In the genomic region with DNA sequence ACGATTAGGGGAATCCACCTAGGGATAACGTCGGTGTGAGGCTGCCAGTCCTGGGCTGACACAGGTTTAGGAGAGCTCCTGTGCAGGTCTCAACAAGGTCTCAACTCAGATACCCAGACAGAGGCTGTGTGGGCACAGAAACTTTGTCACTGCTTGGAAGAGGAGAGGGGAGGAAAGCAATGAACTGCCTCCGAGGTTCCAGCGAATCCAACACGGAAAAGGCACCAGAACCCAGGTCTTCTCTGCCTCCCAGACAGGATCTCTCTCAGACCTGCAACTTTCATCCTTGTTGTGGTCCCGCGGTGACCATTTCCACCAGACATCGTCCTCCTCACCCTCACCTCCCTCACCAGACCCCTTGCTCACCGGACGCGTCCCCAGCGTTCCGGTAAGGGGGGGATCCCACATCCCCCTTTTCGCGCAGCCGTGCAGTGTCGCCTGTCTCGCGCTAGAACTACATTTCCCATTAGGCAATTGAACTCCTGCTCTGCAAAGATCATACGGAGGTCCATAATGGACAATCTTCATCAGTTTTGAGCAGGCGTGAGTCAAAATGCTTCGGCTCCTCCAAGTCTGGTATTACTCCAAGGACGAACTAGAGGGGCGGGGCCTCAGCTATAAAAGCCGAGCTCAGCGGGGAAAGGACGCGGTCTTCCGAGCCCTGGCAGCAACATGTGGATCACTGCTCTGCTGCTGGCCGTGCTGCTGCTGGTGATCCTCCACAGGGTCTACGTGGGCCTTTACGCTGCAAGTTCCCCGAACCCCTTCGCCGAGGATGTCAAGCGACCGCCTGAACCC, we compare ENCODE assay signal across 8 mouse cellular contexts. TPM values are rescaled to one million over a fixed set of nuclear protein-coding genes. Genes with fewer than 3 reads are reported as not detected.
A peak's percentile ranks its signal among the peaks of the same experiment; 100 is the strongest.
DNase-seq lines count a peak whose midpoint lies in the region; ATAC-seq lines count a peak whose summit lies in the region.

Gene Elmod3 (minus strand): TSS at position 458 of the 798 bp plus-strand sequence.
Gene Retsat (plus strand): TSS at position 520 of the 798 bp plus-strand sequence.

- under 1% methylated on average over 38 of the region's 38 CpGs for WGBS in heart, embryonic 13.5 days
- WGBS in liver, embryonic 12.5 days (ENCODE audit: insufficient replicate concordance): 1% methylated on average over 38 of the region's 38 CpGs
- under 1% methylated on average over 38 of the region's 38 CpGs for WGBS in stomach, embryonic 15.5 days

- peak within 1 kb of the TSS; percentile 88 for H3K9ac ChIP-seq in heart, embryonic 13.5 days
- peak within 1 kb of the TSS; percentile 76 for H3K9ac ChIP-seq in liver, embryonic 12.5 days
- peak within 1 kb of the TSS; percentile 57 for H3K9ac ChIP-seq in stomach, embryonic 15.5 days

- DNase-seq in CD4-positive, CD25-positive, alpha-beta regulatory T cell, adult 2 months (ENCODE audit: low read depth, low spot score): peak; percentile 93
- peak; percentile 88 for DNase-seq in fat pad, adult 2 months (ENCODE audit: extremely low read depth, low read depth, low spot score)
- peak; percentile 96 for DNase-seq in kidney, postnatal 10 days
- peak; percentile 68 to 74 for DNase-seq in natural killer cell, adult 2 months (ENCODE audit: low spot score in 2 of 2)

- no peaks in the 10 kb centered on the region for H3K9me3 ChIP-seq in heart, embryonic 13.5 days
- no peaks in the 10 kb centered on the region for H3K9me3 ChIP-seq in liver, embryonic 12.5 days (replicated peaks)
- no peaks in the 10 kb centered on the region for H3K9me3 ChIP-seq in stomach, embryonic 15.5 days

- peaks cover 8% of the 10 kb centered on the region; the same call in 1 of the 2 replicates for H3K36me3 ChIP-seq in heart, embryonic 13.5 days
- H3K36me3 ChIP-seq in liver, embryonic 12.5 days: peaks cover 7% of the 10 kb centered on the region; the same call in 1 of the 2 replicates
- H3K36me3 ChIP-seq in stomach, embryonic 15.5 days: no peaks in the 10 kb centered on the region

- peak within 1 kb of the TSS; percentile 80 for H3K27ac ChIP-seq in brown adipose tissue, adult 24 weeks (replicated peaks; ENCODE audit: low read depth, low read length)
- H3K27ac ChIP-seq in heart, embryonic 13.5 days (replicated peaks): peak within 1 kb of the TSS; percentile 91
- peak within 1 kb of the TSS; percentile 59 for H3K27ac ChIP-seq in liver, embryonic 12.5 days
- peak within 1 kb of the TSS; percentile 83 for H3K27ac ChIP-seq in stomach, embryonic 15.5 days

- H3K4me1 ChIP-seq in brown adipose tissue, adult 24 weeks (ENCODE audit: control insufficient read depth, insufficient read depth, insufficient read length, low read length): no peaks in the 10 kb centered on the region
- peaks cover 21% of the 10 kb centered on the region for H3K4me1 ChIP-seq in heart, embryonic 13.5 days
- H3K4me1 ChIP-seq in liver, embryonic 12.5 days: peaks cover 24% of the 10 kb centered on the region
- H3K4me1 ChIP-seq in stomach, embryonic 15.5 days: peaks cover 6% of the 10 kb centered on the region

- peak; percentile 78 for ATAC-seq in heart, embryonic 13.5 days (ENCODE audit: extremely low read depth, insufficient number of reproducible peaks, low FRiP score, low TSS enrichment)
- peak; percentile 85 for ATAC-seq in liver, embryonic 12.5 days
- ATAC-seq in stomach, embryonic 15.5 days (ENCODE audit: insufficient read depth, low FRiP score, low read depth): peak; percentile 90

- peak within 1 kb of the TSS; percentile 87 for H3K4me3 ChIP-seq in brown adipose tissue, adult 24 weeks (ENCODE audit: insufficient read depth, low read depth, low read length)
- peak within 1 kb of the TSS; percentile 77 for H3K4me3 ChIP-seq in heart, embryonic 13.5 days
- H3K4me3 ChIP-seq in liver, embryonic 12.5 days: peak within 1 kb of the TSS; percentile 66
- H3K4me3 ChIP-seq in stomach, embryonic 15.5 days (replicated peaks): peak within 1 kb of the TSS; percentile 71

- H3K4me2 ChIP-seq in heart, embryonic 13.5 days: peak within 1 kb of the TSS; percentile 75
- peak within 1 kb of the TSS; percentile 82 for H3K4me2 ChIP-seq in liver, embryonic 12.5 days
- H3K4me2 ChIP-seq in stomach, embryonic 15.5 days: peak within 1 kb of the TSS; percentile 65

- H3K27me3 ChIP-seq in heart, embryonic 13.5 days (replicated peaks): no peaks in the 10 kb centered on the region
- H3K27me3 ChIP-seq in liver, embryonic 12.5 days (replicated peaks): no peaks in the 10 kb centered on the region
- no peaks in the 10 kb centered on the region for H3K27me3 ChIP-seq in stomach, embryonic 15.5 days (replicated peaks)

RNA-seq across cellular contexts. Expression of gene Elmod3, which starts in this region (rescaled TPM):
- polyA plus RNA-seq in brown adipose tissue, adult 24 weeks (2012; ENCODE audit: insufficient read depth, insufficient read length, missing spikeins): 21.2 and 31.5 TPM in 2 replicates
- polyA plus RNA-seq in heart, embryonic 13.5 days (2015; fragmentation: Nextera tagmentation; extraction: Ambion mirVana): 10.6 and 11.8 TPM in 2 replicates
- 6.8 and 7.6 TPM in 2 replicates for polyA plus RNA-seq in liver, embryonic 12.5 days (2016; fragmentation: Nextera tagmentation; extraction: Ambion mirVana)
- polyA plus RNA-seq in stomach, embryonic 15.5 days (2015; fragmentation: Nextera tagmentation; extraction: Ambion mirVana): 13.7 and 15.9 TPM in 2 replicates

RNA-seq across cellular contexts. Expression of gene Retsat, which starts in this region (rescaled TPM):
- polyA plus RNA-seq in brown adipose tissue, adult 24 weeks (2012; ENCODE audit: insufficient read depth, insufficient read length, missing spikeins): 119 and 173 TPM in 2 replicates
- 18.3 and 20.1 TPM in 2 replicates for polyA plus RNA-seq in heart, embryonic 13.5 days (2015; fragmentation: Nextera tagmentation; extraction: Ambion mirVana)
- 15.3 and 16.6 TPM in 2 replicates for polyA plus RNA-seq in liver, embryonic 12.5 days (2016; fragmentation: Nextera tagmentation; extraction: Ambion mirVana)
- polyA plus RNA-seq in stomach, embryonic 15.5 days (2015; fragmentation: Nextera tagmentation; extraction: Ambion mirVana): 21.5 and 22.3 TPM in 2 replicates

Comparison
In these comparisons a context has a peak if more than half of its experiments do, and no peak if none do; other contexts are left out.
1. Peak in every context shown above with its lines: DNase-seq, ATAC-seq, H3K4me3 ChIP-seq and H3K27ac ChIP-seq.